In the genomic region with DNA sequence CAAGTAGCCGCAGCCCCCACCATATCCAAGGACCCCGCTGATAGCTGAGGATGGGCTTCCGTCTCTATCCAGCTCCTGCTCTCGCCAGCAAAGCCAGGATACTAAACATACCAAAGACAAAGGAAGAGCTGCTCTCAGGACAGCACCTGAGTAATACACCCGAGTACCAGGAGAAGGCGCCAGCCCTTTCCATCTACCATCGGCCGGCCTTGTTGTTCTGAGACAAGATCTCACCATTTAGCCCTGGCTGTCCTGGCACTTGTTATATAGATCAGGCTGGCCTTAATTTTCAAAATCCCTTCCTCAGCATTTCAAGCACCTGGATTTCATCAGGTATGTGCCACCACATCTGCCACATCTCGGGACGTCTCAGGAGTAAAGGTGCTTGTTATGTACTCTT, we compare ENCODE assay signal across 14 mouse cellular contexts.
"Had no signal": no experiment of that assay in that cellular context is flagged by ENCODE, and none has a peak within 500 bp of the region (broad histone marks: within the 10 kb centered on the region; RNA-seq: fewer than 3 reads in every experiment).

No protein-coding gene starts in this region.

- H3K4me3 ChIP-seq: left cerebral cortex, adult 2 months; limb, embryonic 15.5 days; liver, embryonic 12.5 days; lung, embryonic 15.5 days; megakaryocyte, embryonic 14.5 days; midbrain, embryonic 15.5 days; neural tube, embryonic 13.5 days; stomach, embryonic 15.5 days had no signal

- DNase-seq: kidney, postnatal 10 days; kidney, postnatal 4 days; lung, postnatal 14 days; right cerebral cortex, postnatal 4 days; thymus, postnatal 36 days had no signal

- H3K4me1 ChIP-seq: limb, embryonic 15.5 days; lung, embryonic 15.5 days; midbrain, embryonic 15.5 days; stomach, embryonic 15.5 days had no signal

- H3K27ac ChIP-seq: left cerebral cortex, adult 2 months; limb, embryonic 15.5 days; liver, embryonic 12.5 days; lung, embryonic 15.5 days; macrophage; midbrain, embryonic 15.5 days; neural tube, embryonic 13.5 days; stomach, embryonic 15.5 days had no signal
